Mouse (Mus musculus): ENCODE results near the gene Adcy6. TPM values are rescaled to one million over a fixed set of nuclear protein-coding genes. Genes with fewer than 3 reads are reported as not detected.

Gene Adcy6
- total and polyA plus RNA-seq, 3 experiments, result 76.0 to 77.3 TPM; not detected in 1

DNA sequence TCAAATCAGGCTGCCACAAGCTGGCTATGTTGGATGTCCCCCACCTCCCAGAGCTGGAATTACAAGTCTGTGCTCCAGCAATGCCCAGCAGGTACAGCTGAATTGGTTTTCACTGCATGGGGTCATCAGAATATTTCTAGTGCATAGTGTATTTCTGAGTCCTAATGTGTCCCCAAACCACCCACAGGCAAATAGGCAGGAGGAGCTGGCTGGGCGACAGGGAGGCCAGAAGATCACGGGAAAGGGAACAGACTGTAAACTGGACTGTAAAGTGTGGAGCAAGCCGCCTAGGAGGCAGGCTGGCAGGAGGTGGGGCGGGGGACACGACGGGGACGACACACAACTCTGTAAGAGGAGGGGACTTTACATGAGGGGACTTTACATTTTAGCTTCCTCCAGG lies 12.3 kb upstream of the Adcy6 start:
- TF ChIP-seq MYC (IDR thresholded peaks at IDR 0.05; ENCODE audit: low read depth, low read length) (no peak), MAFK (IDR thresholded peaks at IDR 0.05; ENCODE audit: borderline replicate concordance, low read depth, low read length) (no peak), POLR2A (IDR thresholded peaks at IDR 0.05; ENCODE audit: control insufficient read depth in 1 of 2, insufficient read depth in 1 of 2, low read depth in 1 of 2, low read length in 2 of 2, poor library complexity in 1 of 2) (no peak), ETS1 (IDR thresholded peaks at IDR 0.05; ENCODE audit: low read depth, low read length) (no peak), TCF12 (IDR thresholded peaks at IDR 0.05; ENCODE audit: low read depth, low read length) (no peak), MAX (IDR thresholded peaks at IDR 0.05; ENCODE audit: low read length) (no peak), KAT2A (conservative IDR thresholded peaks at IDR 0.05; ENCODE audit: low read depth, low read length) (no peak), ELF1 (IDR thresholded peaks at IDR 0.05; ENCODE audit: low read depth, low read length) (no peak), EP300 (IDR thresholded peaks at IDR 0.05; ENCODE audit: low read depth in 1 of 2, low read length in 2 of 2) (no peak), CHD1 (IDR thresholded peaks at IDR 0.05; ENCODE audit: low read depth, low read length) (no peak), RAD21 (IDR thresholded peaks at IDR 0.05; ENCODE audit: low read depth, low read length) (no peak), CHD2 (IDR thresholded peaks at IDR 0.05; ENCODE audit: low read length) (no peak), ZC3H11A (IDR thresholded peaks at IDR 0.05; ENCODE audit: low read depth, low read length) (no peak), GABPA (IDR thresholded peaks at IDR 0.05; ENCODE audit: low read depth, low read length) (no peak), ZMIZ1 (IDR thresholded peaks at IDR 0.05; ENCODE audit: low read depth, low read length) (no peak), MAZ (IDR thresholded peaks at IDR 0.05; ENCODE audit: low read depth, low read length) (no peak), NRF1 (IDR thresholded peaks at IDR 0.05; ENCODE audit: insufficient read depth, low read depth, low read length, poor library complexity, severe bottlenecking) (no peak), SMC3 (IDR thresholded peaks at IDR 0.05; ENCODE audit: low read depth, low read length) (no peak)
- Histone ChIP-seq H3K27me3 (ENCODE audit: control insufficient read depth in 1 of 2, insufficient read depth in 2 of 2, low read length in 2 of 2) (peaks cover 17 to 27% of the 10 kb centered on the region in 2 experiments), H3K4me1 (ENCODE audit: control insufficient read depth in 1 of 2, insufficient read depth in 2 of 2, low read length in 2 of 2) (0 out of 4 replicates have a peak, but pooled peaks cover 0 to 3% of the 10 kb centered on the region in 2 experiments), H3K27ac (ENCODE audit: control insufficient read depth, low read depth, low read length) (no peak overlapping the region), H3K9ac (ENCODE audit: control insufficient read depth, low read depth, low read length, poor library complexity, severe bottlenecking) (no peak overlapping the region), H3K9me3 (replicated peaks; ENCODE audit: insufficient read depth, low read length) (no peaks in the 10 kb centered on the region), H3K36me3 (ENCODE audit: control insufficient read depth in 1 of 2, insufficient read depth in 2 of 2, low read length in 2 of 2) (no peaks in the 10 kb centered on the region; a peak in 1 of 4 replicates), H3K4me3 (ENCODE audit: control insufficient read depth in 1 of 2, insufficient read depth in 1 of 2, low read depth in 2 of 2, low read length in 2 of 2) (no peak overlapping the region), H3K79me2 (ENCODE audit: control insufficient read depth, insufficient read depth, low read length, poor library complexity) (no peaks in the 10 kb centered on the region)
- no peak for DNase-seq (ENCODE audit: low read depth, low spot score)

DNA sequence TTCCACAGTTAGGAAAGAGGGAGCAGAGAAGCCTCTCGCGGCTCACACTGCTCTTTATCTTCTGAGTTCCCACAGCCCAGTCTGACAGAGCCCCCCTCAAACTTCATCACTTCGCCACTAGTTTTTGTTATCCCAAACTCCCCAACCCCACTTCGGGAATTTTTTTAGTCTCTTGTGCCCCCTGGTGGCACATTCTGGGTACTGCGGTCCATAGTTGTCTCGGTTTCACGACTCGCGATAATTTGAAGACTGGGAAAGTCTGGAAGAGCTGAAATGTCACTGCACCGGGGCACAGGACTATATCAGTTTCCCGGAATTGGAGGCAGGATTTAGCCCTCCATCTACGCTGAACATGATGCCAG lies 7.3 kb upstream of the Adcy6 start:
- Histone ChIP-seq H3K36me3 (ENCODE audit: control insufficient read depth in 1 of 2, insufficient read depth in 2 of 2, low read length in 2 of 2) (peaks cover 0 to 3% of the 10 kb centered on the region in 2 experiments; a peak in 1 of 4 replicates), H3K9me3 (replicated peaks; ENCODE audit: insufficient read depth, low read length) (no peaks in the 10 kb centered on the region), H3K4me1 (ENCODE audit: control insufficient read depth in 1 of 2, insufficient read depth in 2 of 2, low read length in 2 of 2) (peaks cover 0 to 13% of the 10 kb centered on the region in 2 experiments; a peak in 3 of 4 replicates), H3K27me3 (ENCODE audit: control insufficient read depth in 1 of 2, insufficient read depth in 2 of 2, low read length in 2 of 2) (peaks cover 8% of the 10 kb centered on the region in 2 experiments; a peak in 3 of 4 replicates), H3K9ac (ENCODE audit: control insufficient read depth, low read depth, low read length, poor library complexity, severe bottlenecking) (peak overlapping the region; percentile 53), H3K27ac (ENCODE audit: control insufficient read depth, low read depth, low read length) (no peak overlapping the region), H3K4me3 (ENCODE audit: control insufficient read depth in 1 of 2, insufficient read depth in 1 of 2, low read depth in 2 of 2, low read length in 2 of 2) (peak overlapping the region; percentile 45), H3K79me2 (ENCODE audit: control insufficient read depth, insufficient read depth, low read length, poor library complexity) (no peaks in the 10 kb centered on the region)
- TF ChIP-seq ZC3H11A (IDR thresholded peaks at IDR 0.05; ENCODE audit: low read depth, low read length) (peak; percentile 100), CHD2 (IDR thresholded peaks at IDR 0.05; ENCODE audit: low read length) (peak; percentile 87), SMC3 (IDR thresholded peaks at IDR 0.05; ENCODE audit: low read depth, low read length) (peak; percentile 100), CTCF (IDR thresholded peaks at IDR 0.05 in 2 of 3, conservative IDR thresholded peaks at IDR 0.05 in 1 of 3; ENCODE audit: control insufficient read depth in 1 of 3, insufficient read depth in 1 of 3, low read depth in 2 of 3, low read length in 3 of 3, poor library complexity in 1 of 3, severe bottlenecking in 1 of 3) (peak in 2 of 3 experiments; percentile 87 to 92; a peak in 5 of 6 replicates), MXI1 (IDR thresholded peaks at IDR 0.05; ENCODE audit: low read depth, low read length) (peak; percentile 13; the same call in 1 of the 2 replicates), EP300 (IDR thresholded peaks at IDR 0.05; ENCODE audit: low read depth in 1 of 2, low read length in 2 of 2) (no peak), MYC (IDR thresholded peaks at IDR 0.05; ENCODE audit: low read depth, low read length) (0 out of 2 replicates have a peak, but pooled peaks have one; percentile 40), GATA1 (IDR thresholded peaks at IDR 0.05; ENCODE audit: low read depth, low read length) (no peak; the same call in 1 of the 2 replicates), MAX (IDR thresholded peaks at IDR 0.05; ENCODE audit: low read length) (no peak; the same call in 1 of the 2 replicates), SIN3A (IDR thresholded peaks at IDR 0.05; ENCODE audit: low read length) (peak; percentile 55), TAL1 (IDR thresholded peaks at IDR 0.05; ENCODE audit: low read length) (no peak), MYB (IDR thresholded peaks at IDR 0.05; ENCODE audit: low read depth, low read length) (no peak), RAD21 (IDR thresholded peaks at IDR 0.05; ENCODE audit: low read depth, low read length) (peak; percentile 99), TBP (IDR thresholded peaks at IDR 0.05; ENCODE audit: low read depth, low read length) (0 out of 2 replicates have a peak, but pooled peaks have one; percentile 17), ZKSCAN1 (IDR thresholded peaks at IDR 0.05; ENCODE audit: low read depth, low read length) (no peak), ZNF384 (IDR thresholded peaks at IDR 0.05; ENCODE audit: low read depth, low read length) (peak; percentile 39; the same call in 1 of the 2 replicates)
- peak; percentile 89 for DNase-seq (ENCODE audit: low read depth, low spot score)
